Mouse (Mus musculus): ENCODE data around the gene Sox6.

DNA sequence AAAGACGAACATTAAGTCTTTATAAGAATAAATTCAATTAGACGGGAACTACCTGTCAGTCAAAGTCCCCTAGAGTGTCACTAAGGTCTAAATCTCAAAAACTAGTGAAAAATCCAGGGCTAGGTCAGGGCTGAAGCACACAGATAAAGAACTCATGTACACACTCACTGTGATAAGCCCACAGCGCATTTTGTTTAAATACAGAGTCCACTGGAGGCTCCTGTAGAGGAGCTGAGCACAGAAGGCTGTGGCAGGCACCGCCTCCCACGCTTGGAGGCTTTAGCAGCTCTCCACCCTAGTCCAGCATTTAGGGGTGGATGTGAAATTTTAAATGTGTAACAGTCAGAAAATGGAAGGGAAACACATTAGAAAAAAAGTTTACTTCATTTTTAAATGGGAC lies 262.3 kb downstream of the Sox6 start:
- TF ChIP-seq POLR2A (IDR thresholded peaks at IDR 0.05; ENCODE audit: insufficient read depth, low read depth, low read length) (no peak), CTCF (IDR thresholded peaks at IDR 0.05) (no peak), EP300 (IDR thresholded peaks at IDR 0.05; ENCODE audit: insufficient read depth, low read depth, low read length) (no peak)
